Mouse (Mus musculus): Measurements from ENCODE around the gene Lgalsl. TPM values are rescaled to one million over a fixed set of nuclear protein-coding genes. Genes with fewer than 3 reads are reported as not detected.

Gene Lgalsl
- 55.1 and 55.3 TPM in 2 replicates for polyA plus RNA-seq (2016; fragmentation: Nextera tagmentation; extraction: Ambion mirVana)

GRCm38 (mm10) chr11:20830686-20831505, at the start of gene Lgalsl:
Gene Lgalsl (minus strand): TSS chr11:20831056.
- Histone ChIP-seq H3K9ac (peak within 1 kb of the TSS; percentile 92), H3K36me3 (peaks cover 28% of the 10 kb centered on the region), H3K9me3 (replicated peaks) (no peaks in the 10 kb centered on the region), H3K4me3 (peak within 1 kb of the TSS; percentile 86), H3K27me3 (replicated peaks) (no peaks in the 10 kb centered on the region), H3K4me1 (replicated peaks) (peaks cover 15% of the 10 kb centered on the region), H3K27ac (ENCODE audit: poor library complexity, severe bottlenecking) (peak within 1 kb of the TSS; percentile 79), H3K4me2 (peak within 1 kb of the TSS; percentile 86)
- under 1% methylated on average over 101 of the region's 102 CpGs for WGBS
- peak; percentile 88 for ATAC-seq (ENCODE audit: insufficient number of reproducible peaks, low FRiP score)

GRCm38 (mm10) chr11:20878644-20879043, 47.8 kb upstream of the Lgalsl start:
- peaks cover 7% of the 10 kb centered on the region for H3K4me1 ChIP-seq (replicated peaks)
- H3K9ac ChIP-seq, result no peak overlapping the region
- no peak overlapping the region for H3K27ac ChIP-seq (ENCODE audit: poor library complexity, severe bottlenecking)
- ATAC-seq (ENCODE audit: insufficient number of reproducible peaks, low FRiP score), result no peak
- no peaks in the 10 kb centered on the region for H3K9me3 ChIP-seq (replicated peaks)
- H3K27me3 ChIP-seq (replicated peaks), result no peaks in the 10 kb centered on the region
- H3K4me3 ChIP-seq, result no peak overlapping the region
- no peak overlapping the region for H3K4me2 ChIP-seq
- WGBS, result 75% methylated on average over 5 of the region's 5 CpGs
- no peaks in the 10 kb centered on the region for H3K36me3 ChIP-seq

GRCm38 (mm10) chr11:20877578-20878096, 46.8 kb upstream of the Lgalsl start:
- WGBS, result 92% methylated on average over 3 of the region's 3 CpGs
- no peaks in the 10 kb centered on the region for H3K36me3 ChIP-seq
- peaks cover 15% of the 10 kb centered on the region for H3K4me1 ChIP-seq (replicated peaks)
- H3K9me3 ChIP-seq (replicated peaks), result no peaks in the 10 kb centered on the region
- H3K27me3 ChIP-seq (replicated peaks), result no peaks in the 10 kb centered on the region
- H3K4me2 ChIP-seq, result no peak overlapping the region
- no peak for ATAC-seq (ENCODE audit: insufficient number of reproducible peaks, low FRiP score)
- H3K9ac ChIP-seq, result no peak overlapping the region
- H3K27ac ChIP-seq (ENCODE audit: poor library complexity, severe bottlenecking), result no peak overlapping the region
- no peak overlapping the region for H3K4me3 ChIP-seq

- Histone ChIP-seq H3K4me3 (no peak overlapping the region), H3K4me2 (no peak overlapping the region), H3K36me3 (no peaks in the 10 kb centered on the region), H3K27ac (ENCODE audit: poor library complexity, severe bottlenecking) (no peak overlapping the region), H3K4me1 (replicated peaks) (peaks cover 25% of the 10 kb centered on the region), H3K9ac (no peak overlapping the region), H3K27me3 (replicated peaks) (no peaks in the 10 kb centered on the region), H3K9me3 (replicated peaks) (no peaks in the 10 kb centered on the region)
- ATAC-seq (ENCODE audit: insufficient number of reproducible peaks, low FRiP score), result no peak
- WGBS, result 68% methylated on average over 5 of the region's 5 CpGs
Observed at GRCm38 (mm10) chr11:20873386-20873785, 42.5 kb upstream of the Lgalsl start.

GRCm38 (mm10) chr11:20872911-20873310, 42.1 kb upstream of the Lgalsl start:
- no peak overlapping the region for H3K9ac ChIP-seq
- no peak overlapping the region for H3K27ac ChIP-seq (ENCODE audit: poor library complexity, severe bottlenecking)
- peaks cover 24% of the 10 kb centered on the region for H3K4me1 ChIP-seq (replicated peaks)
- H3K9me3 ChIP-seq (replicated peaks), result no peaks in the 10 kb centered on the region
- peak; percentile 57; the same call in 1 of the 2 replicates for ATAC-seq (ENCODE audit: insufficient number of reproducible peaks, low FRiP score)
- no peaks in the 10 kb centered on the region for H3K27me3 ChIP-seq (replicated peaks)
- H3K4me3 ChIP-seq, result no peak overlapping the region
- no peaks in the 10 kb centered on the region for H3K36me3 ChIP-seq
- WGBS, result 35% methylated on average over 7 of the region's 7 CpGs
- H3K4me2 ChIP-seq, result no peak overlapping the region

- no peak overlapping the region for H3K4me3 ChIP-seq
- no peak overlapping the region for H3K4me2 ChIP-seq
- no peaks in the 10 kb centered on the region for H3K27me3 ChIP-seq (replicated peaks)
- ATAC-seq (ENCODE audit: insufficient number of reproducible peaks, low FRiP score), result no peak
- H3K9me3 ChIP-seq (replicated peaks), result no peaks in the 10 kb centered on the region
- no peak overlapping the region for H3K27ac ChIP-seq (ENCODE audit: poor library complexity, severe bottlenecking)
- peaks cover 24% of the 10 kb centered on the region for H3K4me1 ChIP-seq (replicated peaks)
- WGBS, result 71% methylated on average over 2 of the region's 2 CpGs
- no peak overlapping the region for H3K9ac ChIP-seq
- no peaks in the 10 kb centered on the region for H3K36me3 ChIP-seq
Observed at GRCm38 (mm10) chr11:20872444-20872843, 41.6 kb upstream of the Lgalsl start.

- peaks cover 24% of the 10 kb centered on the region for H3K4me1 ChIP-seq (replicated peaks)
- H3K27me3 ChIP-seq (replicated peaks), result no peaks in the 10 kb centered on the region
- H3K9me3 ChIP-seq (replicated peaks), result no peaks in the 10 kb centered on the region
- no peak overlapping the region for H3K9ac ChIP-seq
- 19% methylated on average over 2 of the region's 2 CpGs for WGBS
- ATAC-seq (ENCODE audit: insufficient number of reproducible peaks, low FRiP score), result no peak
- no peak overlapping the region for H3K4me3 ChIP-seq
- no peak overlapping the region for H3K4me2 ChIP-seq
- no peak overlapping the region for H3K27ac ChIP-seq (ENCODE audit: poor library complexity, severe bottlenecking)
- no peaks in the 10 kb centered on the region for H3K36me3 ChIP-seq
Observed at GRCm38 (mm10) chr11:20869927-20870326, 39.1 kb upstream of the Lgalsl start.

GRCm38 (mm10) chr11:20865450-20865849, 34.6 kb upstream of the Lgalsl start:
- no peak overlapping the region for H3K9ac ChIP-seq
- no peaks in the 10 kb centered on the region for H3K9me3 ChIP-seq (replicated peaks)
- no peaks in the 10 kb centered on the region for H3K27me3 ChIP-seq (replicated peaks)
- no peak overlapping the region for H3K4me3 ChIP-seq
- ATAC-seq (ENCODE audit: insufficient number of reproducible peaks, low FRiP score), result no peak
- no peak overlapping the region for H3K27ac ChIP-seq (ENCODE audit: poor library complexity, severe bottlenecking)
- no peak overlapping the region for H3K4me2 ChIP-seq
- 73% methylated on average over 3 of the region's 3 CpGs for WGBS
- H3K4me1 ChIP-seq (replicated peaks), result peaks cover 10% of the 10 kb centered on the region
- H3K36me3 ChIP-seq, result no peaks in the 10 kb centered on the region

- ATAC-seq (ENCODE audit: insufficient number of reproducible peaks, low FRiP score), result no peak
- Histone ChIP-seq H3K9ac (no peak overlapping the region), H3K36me3 (no peaks in the 10 kb centered on the region), H3K27ac (ENCODE audit: poor library complexity, severe bottlenecking) (no peak overlapping the region), H3K4me3 (no peak overlapping the region), H3K4me1 (replicated peaks) (peaks cover 4% of the 10 kb centered on the region), H3K27me3 (replicated peaks) (no peaks in the 10 kb centered on the region), H3K9me3 (replicated peaks) (no peaks in the 10 kb centered on the region), H3K4me2 (no peak overlapping the region)
- 72% methylated on average over 6 of the region's 6 CpGs for WGBS
Observed at GRCm38 (mm10) chr11:20864647-20865046, 33.8 kb upstream of the Lgalsl start.

- ATAC-seq (ENCODE audit: insufficient number of reproducible peaks, low FRiP score), result no peak
- Histone ChIP-seq H3K4me2 (no peak overlapping the region), H3K9me3 (replicated peaks) (no peaks in the 10 kb centered on the region), H3K27me3 (replicated peaks) (no peaks in the 10 kb centered on the region), H3K36me3 (no peaks in the 10 kb centered on the region), H3K4me3 (no peak overlapping the region), H3K9ac (no peak overlapping the region), H3K4me1 (replicated peaks) (peaks cover 12% of the 10 kb centered on the region), H3K27ac (ENCODE audit: poor library complexity, severe bottlenecking) (no peak overlapping the region)
- WGBS, result 85% methylated on average over 5 of the region's 5 CpGs
Observed at GRCm38 (mm10) chr11:20862101-20862500, 31.2 kb upstream of the Lgalsl start.

- Histone ChIP-seq H3K27ac (ENCODE audit: poor library complexity, severe bottlenecking) (no peak overlapping the region), H3K4me2 (no peak overlapping the region), H3K36me3 (no peaks in the 10 kb centered on the region), H3K4me1 (replicated peaks) (peaks cover 23% of the 10 kb centered on the region), H3K9me3 (replicated peaks) (no peaks in the 10 kb centered on the region), H3K27me3 (replicated peaks) (no peaks in the 10 kb centered on the region), H3K4me3 (no peak overlapping the region), H3K9ac (no peak overlapping the region)
- 80% methylated on average over 3 of the region's 3 CpGs for WGBS
- ATAC-seq (ENCODE audit: insufficient number of reproducible peaks, low FRiP score), result no peak
Observed at GRCm38 (mm10) chr11:20860351-20860750, 29.5 kb upstream of the Lgalsl start.
